Mouse (Mus musculus) testis, postnatal 14 days (tissue): ENCODE data around the gene Nxn.

Experiments
- DNase-seq: peaks from one replicate; pipeline ENCODE4 v3.0.0; 2021; ENCODE audit warnings: low spot score

Nxn gene

DNA sequence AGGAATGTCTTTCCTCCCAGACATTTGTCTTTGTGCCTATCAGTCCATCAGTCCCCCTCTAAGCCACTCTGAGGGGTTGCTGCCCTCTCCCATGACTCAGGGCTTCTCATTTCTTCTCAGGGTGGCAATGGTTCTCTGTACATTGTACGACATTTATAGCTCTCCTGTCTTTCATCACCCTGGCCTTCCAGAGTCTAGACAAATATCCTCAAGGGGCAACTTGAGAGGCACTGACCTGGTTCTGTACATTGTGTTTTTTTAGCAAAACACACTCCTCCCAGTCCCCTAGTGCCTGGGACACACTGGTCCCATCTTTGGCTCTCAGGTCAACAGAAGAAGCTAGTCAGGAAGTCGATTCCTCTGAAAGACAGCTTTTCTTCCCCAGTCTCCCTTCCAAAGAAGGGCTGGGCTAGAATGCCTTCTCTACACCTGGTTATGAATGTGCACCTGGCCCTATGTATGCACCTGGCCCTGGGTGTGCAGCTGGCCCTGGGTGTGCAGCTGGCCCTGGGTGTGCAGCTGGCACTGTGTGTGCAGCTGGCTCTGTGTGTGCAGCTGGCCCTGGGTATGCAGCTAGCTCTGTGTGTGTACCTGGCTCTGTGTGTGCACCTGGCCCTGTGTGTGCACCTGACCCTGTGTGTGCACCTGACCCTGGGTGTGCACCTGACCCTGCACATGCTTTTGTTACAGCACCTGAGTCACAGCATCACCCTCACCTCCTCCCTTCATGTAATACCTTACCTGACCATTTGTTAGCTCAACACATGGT is 70.2 kb downstream of the Nxn start:
- no peak for DNase-seq

DNA sequence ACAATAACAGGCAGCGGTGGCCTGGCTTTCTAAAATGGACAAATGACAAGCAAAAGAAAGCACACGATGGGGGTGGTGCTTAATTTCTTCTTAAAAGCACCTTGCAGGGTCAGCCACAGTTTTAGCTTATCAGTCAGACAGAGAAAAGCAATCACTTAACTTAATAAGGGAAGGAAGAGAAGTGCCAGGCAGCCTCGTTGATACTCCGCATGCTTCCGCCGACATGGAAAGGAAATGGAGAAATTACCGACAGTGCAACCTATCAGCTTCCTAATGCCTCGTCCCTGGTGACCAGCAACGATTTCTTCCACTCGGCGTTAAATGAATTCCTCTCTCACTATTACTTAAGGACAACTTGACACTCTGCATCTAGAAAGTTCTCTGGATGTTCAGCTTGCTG is 70.9 kb downstream of the Nxn start:
- no peak for DNase-seq

DNA sequence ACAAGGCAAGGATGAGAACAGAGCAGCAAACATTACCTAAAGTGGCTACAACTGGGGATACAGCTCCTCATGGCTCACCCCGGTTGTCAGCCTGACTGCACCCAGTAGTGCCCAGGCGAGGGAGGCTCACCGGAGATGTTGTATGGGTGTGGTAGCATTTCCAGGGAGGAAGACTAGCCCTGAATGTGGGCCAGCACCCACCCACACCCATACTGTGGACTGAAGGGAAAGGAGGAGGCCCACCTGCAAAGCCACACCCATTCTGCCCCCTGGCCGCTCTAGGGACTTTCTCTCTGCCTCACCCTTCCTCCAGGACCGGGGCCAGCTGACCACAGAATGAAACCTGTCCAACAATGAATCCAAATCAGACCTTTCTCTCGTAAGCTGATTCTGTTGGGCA is 72.3 kb downstream of the Nxn start:
- no peak for DNase-seq

DNA sequence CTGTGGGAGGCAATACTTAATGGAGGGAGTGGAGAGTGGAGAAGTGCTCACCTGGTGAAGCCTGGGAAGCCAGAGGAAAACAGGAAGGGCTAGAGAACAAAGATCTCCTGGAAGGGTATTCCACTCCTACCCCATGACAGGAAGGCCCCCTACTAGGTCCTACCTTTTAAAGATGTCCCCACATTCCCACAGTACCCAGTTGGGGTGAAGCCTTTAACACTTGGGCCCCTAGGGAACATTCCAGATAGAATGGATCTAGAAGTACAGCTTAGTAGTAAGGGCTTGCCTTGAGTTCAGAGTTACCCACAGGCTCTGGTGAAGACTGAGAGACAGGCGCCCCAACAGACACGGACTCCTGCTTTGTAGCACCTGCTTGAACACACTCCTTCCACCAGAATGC is 72.9 kb downstream of the Nxn start:
- DNase-seq = no peak

DNA sequence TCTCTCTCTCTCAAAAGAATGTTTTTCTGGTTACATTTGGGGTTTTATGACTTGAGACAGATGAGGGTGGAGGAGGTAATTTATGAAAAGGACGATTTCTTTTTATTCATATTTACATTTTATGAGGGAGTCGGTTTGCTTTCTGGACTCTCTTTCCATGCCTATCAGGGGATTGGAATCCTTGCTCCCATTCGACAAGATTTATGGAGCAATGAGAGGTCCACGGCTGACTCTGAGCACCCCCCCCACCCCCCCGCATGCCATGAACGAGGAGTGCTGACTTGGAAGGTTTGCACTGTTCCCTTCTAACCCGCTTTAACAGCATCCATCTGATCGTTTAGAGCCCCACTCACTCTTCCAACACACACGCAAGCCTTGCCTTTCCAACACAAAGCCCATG is 74.1 kb downstream of the Nxn start:
- DNase-seq = no peak

DNA sequence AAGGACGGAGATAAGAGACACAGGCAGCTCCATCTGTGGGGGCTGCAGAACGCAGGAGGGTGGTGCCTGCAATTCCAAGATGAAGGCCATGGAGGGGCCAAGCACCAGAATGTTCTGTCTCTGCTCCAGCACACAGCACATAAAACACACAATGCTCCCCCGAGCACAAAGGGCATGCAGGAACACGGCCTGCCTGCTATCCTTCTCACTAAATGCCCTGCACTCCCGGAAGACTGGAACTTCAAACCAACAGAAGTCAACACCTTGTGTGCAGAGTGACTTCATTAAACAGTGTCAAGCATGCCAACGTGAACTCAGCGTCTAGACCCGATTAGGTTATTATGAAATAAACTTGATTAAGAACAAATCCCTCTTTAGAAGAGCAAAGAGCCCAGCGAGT is 74.7 kb downstream of the Nxn start:
- no peak for DNase-seq

DNA sequence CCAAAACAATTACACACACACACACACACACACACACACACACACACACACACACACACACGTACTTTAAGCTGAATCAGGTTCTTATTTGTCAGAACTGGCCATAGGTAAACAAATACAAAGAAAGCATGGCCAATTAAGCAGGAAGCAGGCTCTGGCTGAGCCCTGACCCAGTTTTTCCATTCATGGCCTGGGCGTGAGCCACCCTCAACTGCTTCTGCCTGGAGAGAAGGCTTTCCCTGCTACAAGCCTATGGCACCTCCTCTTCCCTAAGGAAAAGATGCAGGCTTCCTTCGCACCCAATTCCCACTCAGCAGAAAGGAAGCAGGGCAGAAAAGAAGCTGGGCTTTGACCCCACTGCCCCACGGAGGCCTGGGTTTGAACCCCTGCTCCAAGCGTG is 76.0 kb downstream of the Nxn start:
- no peak for DNase-seq

DNA sequence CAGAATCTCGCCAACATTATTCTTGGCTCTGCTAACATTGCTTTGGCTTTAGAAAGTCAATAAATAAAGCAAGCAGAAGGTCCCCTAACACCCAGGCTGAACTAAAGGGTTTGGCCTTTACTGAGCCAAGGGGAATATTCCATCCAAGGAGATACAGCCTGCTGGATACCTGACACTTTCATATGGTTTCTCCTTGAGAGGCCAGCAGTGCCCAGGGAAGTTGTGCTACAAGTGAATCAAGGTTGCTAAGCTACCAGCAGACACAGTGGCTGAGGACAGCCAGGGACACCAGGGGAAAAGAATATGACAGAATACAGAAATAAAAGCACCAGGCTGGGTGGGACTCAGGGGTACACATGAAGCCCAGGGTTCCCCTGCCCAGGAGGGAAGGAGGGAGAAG is 76.9 kb downstream of the Nxn start:
- DNase-seq = no peak

DNA sequence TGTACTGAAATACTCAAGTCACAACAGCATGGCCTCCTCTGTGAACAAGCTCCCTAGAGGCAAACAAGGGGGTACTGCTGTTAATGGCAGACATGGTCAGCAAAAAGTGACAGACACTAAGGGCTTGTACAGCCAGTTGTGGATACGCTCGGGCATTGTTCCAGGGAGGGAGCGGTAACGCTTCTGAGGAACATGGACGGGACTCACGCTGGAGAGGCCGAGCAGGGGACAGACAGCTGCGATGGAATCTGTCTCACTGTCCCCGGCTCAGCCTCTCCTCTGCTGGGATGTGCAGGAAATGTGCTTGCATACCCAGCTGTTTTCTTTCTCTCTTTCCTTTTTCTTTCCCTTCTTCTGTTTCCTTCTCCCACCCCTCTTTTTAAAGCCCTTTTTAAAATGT is 78.5 kb downstream of the Nxn start:
- no peak for DNase-seq

DNA sequence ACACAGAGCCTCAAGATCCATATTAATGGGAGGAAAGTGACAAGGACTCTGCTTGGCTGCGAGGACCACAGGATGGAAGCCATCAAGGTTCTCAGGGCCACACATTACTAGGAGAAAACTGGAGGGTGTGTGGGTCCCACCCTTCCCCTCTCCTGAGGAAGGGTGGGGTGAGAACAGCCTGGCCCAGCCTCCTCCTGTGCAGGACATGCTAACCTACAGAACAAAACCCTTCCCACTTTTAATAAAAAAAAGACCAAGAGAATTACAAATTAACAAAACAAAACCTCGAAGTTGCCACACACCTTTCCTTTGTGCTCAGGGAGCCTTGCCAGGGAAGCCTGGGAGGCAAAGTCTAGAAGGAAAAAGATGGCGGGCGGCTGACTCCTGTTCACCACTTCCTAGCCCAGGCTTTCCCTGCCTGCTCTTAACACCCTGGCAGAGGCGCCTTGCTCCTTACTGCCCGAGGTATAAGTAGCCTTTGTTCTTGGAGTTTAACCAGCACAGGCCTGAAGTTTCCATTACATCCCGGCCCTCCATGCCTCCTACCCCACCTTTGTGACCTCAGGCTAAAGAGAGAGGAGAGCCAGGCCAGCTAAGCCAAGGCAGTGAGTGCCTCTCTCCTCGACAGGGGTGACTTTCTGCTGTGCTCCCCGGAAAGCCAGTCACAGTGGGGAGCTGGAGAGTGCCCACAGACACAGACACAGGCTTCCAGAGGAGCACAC is 79.1 kb downstream of the Nxn start:
- DNase-seq = no peak

DNA sequence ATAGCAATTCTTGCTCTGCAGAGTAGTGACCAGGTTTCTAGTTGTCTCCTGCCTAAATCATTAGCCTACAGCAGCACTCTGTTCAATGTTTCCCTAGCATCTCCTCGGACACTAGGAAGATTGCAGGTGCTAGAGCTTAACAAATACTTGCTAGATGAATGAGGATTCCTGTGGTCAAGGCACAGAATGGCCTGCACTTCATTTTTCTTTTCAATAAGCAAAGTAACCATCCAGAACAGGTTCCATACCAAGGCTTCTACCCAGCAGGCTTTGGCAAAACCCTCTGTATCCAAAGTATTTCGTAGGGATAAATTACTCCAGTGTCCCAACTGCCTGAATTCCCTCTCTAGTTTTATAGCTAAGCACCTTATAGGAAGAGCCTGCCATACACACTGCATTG is 81.0 kb downstream of the Nxn start:
- DNase-seq = no peak

DNA sequence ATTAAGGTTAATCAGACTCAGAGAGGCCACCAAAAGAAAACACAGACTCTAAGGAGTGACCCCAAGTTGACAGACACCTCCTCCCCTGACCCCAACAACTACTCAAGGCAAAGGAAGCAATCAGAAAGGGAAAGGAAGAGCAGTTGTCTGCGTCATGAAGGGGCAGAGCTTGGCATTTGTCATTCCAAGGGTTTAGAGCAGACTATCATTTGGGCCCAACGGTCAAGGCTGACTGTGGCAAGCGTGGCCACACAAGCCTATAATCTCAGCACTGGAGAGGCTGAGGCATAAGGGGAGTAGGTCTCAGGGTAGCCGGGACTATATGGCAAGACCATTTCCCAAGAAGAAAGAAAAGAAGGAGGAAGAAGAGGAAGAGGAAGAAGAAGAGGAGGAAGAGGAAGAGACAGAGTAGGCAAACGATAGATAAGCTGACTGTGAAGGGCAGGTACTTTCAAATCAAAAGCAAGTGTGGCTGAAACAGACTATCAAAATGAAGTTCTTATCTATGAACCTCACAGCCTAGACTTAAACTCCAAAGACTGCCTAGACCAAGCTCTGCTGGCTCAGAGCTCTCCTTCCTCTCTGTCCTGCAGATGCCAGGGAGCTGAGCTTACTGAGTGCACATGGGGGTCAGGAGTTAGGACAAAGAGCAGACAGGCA is 83.0 kb downstream of the Nxn start:
- DNase-seq = no peak

DNA sequence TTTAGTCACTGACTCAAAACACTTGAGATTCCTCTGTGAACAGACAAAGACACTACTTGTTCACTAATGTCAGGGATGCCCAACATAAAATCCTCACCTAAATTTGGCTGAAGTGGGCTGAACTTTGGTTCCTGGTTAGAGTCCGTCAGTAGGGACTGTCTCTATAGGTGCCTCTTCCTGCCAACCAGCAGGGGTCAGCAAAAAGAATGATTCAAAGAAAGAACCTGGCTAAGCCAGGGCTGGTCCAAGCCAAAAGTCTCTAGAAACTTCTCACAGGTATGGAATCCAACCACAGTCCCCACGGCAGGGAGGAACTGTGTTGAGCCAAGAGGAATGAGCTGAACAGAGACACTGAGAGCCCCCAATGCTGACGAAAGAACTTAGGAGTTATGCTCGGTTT is 84.2 kb downstream of the Nxn start:
- DNase-seq = no peak

DNA sequence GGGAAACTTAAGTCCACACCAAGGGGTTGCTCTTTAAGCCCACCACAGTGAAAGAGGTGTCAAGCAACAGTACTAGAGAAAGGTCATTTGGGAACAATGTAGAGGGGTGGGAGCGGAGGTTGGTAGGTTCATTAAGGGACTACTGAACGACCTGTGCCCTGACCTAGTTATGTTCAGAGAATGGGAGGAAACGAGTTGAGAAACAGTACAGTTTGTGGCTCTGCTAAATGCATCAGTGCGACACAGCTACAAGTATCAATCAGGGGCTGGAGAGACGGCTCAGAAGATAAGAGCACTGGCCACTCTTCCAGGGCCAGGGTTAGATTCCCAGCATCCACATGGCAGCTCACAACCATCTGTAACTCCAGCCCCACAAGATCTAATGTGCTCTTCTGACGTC is 84.8 kb downstream of the Nxn start:
- DNase-seq = no peak

DNA sequence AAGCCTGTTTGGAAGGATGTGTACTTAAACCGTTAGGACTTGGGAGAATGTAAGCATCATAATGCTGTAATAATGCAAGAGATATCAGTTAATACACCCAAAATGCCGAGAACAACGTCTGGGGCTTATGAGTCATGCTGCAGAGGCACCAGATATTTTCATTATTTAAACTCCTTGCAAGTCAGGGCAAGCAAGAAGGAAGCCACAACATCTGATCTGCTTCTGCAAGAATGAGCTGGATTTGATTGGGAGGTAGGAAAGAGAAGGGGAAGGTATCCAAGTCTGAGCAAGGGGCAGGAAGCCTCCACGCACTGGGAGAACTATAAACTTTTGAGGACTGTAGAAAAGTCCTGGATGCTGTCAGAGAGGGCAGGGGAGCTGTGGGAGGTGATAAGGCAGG is 86.1 kb downstream of the Nxn start:
- no peak for DNase-seq

DNA sequence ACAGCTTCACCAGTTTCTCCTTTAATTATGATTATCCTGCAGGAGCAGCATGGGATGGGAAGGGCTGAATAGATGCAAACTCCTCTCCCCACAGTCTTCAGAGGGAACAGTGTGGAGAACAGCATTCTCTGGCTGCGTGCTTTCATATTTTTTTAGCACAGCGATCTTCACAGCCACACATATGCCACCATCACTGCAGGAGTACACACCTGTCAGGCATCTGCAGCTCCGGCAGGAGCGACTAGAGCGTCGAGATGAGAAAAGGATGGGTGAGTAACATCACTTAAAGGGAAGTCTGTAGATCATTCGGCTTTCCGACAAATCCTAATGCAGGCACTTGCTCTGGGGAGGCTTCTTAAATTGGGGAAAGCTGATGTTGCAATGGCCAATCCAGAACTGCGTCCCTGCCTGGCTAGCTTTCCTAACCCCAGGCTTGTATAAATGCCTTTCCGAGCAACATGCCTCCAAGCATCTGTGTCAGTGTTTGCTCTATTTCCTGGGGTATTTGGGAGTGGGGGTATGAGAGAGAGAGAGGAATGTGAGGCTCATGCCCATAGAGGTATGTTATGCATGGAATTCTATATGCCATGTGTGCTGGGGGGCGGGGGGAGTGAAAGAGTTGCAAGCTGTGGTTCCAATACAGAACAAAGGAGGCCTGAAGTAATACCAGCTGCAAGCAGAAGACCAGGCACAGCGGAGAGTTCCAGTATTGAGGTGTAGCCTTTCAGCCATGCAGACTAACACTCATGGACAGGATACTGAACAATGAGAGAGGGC is 87.5 kb downstream of the Nxn start:
- no peak for DNase-seq

DNA sequence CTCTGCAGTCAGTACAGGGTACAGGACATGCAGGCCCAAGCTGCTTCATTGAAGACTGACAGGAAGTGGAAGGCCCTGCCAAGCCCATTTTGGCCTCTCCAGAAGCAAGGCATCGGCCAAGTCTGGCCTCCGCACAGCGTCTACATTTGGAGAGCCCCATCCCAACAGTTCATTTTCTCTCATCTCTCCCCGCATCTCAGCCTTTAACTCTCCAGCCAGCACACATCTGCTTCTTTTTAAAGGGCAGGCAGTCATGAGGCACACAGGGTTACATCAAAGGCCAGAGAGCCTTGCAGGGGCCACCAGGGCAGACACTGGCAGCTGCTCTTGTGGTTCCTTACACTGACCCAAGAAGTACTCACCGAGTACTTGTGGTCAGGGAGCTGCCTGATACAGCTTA is 89.1 kb downstream of the Nxn start:
- DNase-seq = no peak

DNA sequence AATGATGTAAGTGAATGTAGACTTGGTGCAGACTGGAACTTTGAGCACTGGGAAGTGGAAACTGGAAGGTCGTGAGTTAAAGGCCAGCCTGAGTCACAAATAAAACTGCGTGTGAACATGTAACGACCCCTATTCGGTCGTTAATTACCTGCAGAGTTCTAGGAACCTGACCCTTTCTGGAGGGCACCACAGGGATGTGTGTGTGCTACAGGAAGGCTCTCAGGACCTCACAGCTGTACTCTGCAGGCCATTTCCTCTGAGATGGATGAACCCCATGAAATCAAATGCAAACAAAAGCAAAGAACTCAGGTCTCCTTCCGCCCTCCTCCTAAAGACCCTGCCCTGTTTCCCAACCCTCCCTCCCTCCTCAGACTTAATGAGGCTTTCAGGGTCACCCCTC is 89.9 kb downstream of the Nxn start:
- DNase-seq = no peak

DNA sequence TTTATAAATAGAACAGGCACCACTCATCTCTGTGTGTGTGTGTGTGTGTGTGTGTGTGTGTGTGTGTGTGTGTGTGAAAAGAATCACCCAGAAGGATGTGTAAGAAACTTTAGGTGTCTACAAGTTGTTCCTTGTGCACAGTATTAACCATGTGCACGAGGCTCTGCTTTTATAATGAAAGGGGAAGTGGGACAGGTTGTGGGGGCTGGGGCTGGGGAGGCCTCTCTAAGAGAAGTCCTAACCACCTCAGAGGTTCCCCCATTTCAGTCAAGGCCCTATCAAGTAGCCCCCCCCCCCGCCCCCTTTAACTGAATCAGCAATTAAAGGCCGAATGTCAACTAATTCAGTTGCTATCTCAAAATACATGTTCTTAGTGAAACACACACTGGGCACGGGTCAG is 92.2 kb downstream of the Nxn start:
- no peak for DNase-seq

DNA sequence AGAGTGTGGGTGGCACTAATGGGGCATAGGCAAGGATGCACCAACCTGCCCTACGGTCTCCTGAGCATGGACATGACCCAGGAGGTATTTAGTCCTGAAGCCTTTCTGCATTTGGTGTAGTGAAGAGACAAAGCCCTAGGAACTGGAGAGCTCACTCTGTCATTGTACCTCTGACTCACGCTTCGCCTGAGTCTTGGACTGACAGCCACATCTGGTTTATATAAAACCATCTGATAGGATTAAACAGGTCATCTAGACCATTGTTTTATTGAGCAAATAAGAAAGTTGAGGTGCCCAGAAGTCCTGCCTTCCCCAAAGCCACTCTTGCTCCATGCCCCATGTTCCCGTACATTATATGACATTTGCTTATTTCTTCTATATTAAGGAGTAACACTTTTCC is 93.4 kb downstream of the Nxn start:
- no peak for DNase-seq

DNA sequence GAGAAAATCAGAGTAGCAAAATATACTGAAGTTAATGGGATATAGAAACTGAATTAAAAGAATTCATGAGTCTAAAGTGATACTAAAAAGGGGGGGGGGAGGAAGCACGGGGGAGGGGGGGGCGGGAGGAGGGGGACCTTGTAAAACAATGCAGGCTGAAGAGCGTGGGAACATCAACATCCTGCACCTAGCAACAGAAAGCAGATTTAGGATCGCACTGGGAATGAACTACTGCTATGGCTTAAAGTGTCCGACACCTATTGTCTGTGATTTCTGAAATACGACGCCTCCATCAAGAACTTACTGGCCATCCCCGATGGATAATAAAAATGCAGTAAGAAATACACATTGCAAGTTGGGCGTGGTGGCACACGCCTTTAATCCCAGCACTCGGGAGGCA is 95.6 kb downstream of the Nxn start:
- DNase-seq = no peak

DNA sequence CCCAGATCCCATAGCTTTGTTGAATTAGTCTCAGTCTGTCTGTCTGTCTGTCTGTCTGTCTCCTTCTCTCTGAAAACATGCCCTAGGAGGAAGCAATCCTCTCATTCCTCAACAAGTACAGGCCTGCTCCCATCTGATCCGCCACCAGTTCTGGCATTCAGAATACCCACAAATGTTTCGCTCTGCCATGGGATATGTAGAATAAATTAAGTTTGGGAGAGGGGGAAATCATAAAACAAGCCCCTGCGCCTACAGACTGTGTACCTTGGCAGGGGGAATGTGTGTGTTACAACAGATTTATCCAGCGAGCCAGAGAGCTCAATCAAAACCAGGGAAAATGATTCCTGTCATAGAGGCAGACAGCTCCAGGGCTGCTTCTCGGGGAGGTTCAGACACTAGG is 98.1 kb downstream of the Nxn start:
- no peak for DNase-seq
